Mouse (Mus musculus) left cerebral cortex, adult 18-20 months (tissue): ENCODE measurements around the gene Gse1. TPM values are rescaled to one million over a fixed set of nuclear protein-coding genes. Genes with fewer than 3 reads are reported as not detected.

Source experiments
- DNase-seq, 2 experiments: peaks; one replicate each; pipeline ENCODE4 v3.0.0; 2021 to 2022; ENCODE audit warnings: low spot score in 2 of 2, mixed read lengths in 1 of 2
- total RNA-seq, 2 experiments: library from RNA; stranded (reverse); gene quantifications; 2 replicates each; pipeline ENCODE4 v1.2.3; 2021

The Gse1 gene
- total RNA-seq, 2 experiments from 2014 or later, result 79.8 to 90.8 TPM

- no peak for DNase-seq
These were observed 244.0 kb downstream of the Gse1 start for GRCm38 (mm10) chr8:120472230-120472629.

DNA sequence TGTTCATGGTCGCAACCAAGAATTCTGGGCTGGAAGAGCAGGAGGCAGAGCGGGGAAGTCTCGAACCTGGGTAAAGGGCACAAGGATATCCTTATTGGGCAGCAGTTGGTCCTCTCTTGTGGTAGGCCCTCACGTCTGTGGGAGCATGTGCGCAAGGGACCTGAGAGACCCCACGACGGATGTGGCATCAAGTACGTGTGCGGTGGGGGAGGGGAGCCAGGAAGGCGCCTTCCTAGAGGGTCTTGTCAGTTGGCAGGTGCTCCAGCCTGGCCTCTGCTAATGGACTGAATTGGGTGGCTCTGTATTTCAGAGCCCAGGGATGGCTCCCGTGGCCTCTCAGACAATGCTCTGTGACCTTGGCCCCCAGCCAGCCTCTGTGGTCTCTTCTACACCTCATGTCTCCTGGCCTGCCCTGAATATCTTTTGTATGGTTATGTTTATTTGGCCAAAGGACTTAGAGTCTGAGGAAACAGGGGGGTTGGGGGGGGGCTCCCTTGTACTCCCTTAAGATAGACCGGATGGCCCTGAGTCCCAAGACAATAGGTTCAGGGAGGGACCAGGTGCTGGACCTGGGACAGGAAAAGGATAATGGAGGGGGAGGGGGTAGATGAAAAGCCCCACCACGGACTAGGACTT is 245.6 kb downstream of the Gse1 start:
- no peak for DNase-seq

- DNase-seq, result no peak
These were observed 246.4 kb downstream of the Gse1 start for GRCm38 (mm10) chr8:120474496-120475235.

DNA sequence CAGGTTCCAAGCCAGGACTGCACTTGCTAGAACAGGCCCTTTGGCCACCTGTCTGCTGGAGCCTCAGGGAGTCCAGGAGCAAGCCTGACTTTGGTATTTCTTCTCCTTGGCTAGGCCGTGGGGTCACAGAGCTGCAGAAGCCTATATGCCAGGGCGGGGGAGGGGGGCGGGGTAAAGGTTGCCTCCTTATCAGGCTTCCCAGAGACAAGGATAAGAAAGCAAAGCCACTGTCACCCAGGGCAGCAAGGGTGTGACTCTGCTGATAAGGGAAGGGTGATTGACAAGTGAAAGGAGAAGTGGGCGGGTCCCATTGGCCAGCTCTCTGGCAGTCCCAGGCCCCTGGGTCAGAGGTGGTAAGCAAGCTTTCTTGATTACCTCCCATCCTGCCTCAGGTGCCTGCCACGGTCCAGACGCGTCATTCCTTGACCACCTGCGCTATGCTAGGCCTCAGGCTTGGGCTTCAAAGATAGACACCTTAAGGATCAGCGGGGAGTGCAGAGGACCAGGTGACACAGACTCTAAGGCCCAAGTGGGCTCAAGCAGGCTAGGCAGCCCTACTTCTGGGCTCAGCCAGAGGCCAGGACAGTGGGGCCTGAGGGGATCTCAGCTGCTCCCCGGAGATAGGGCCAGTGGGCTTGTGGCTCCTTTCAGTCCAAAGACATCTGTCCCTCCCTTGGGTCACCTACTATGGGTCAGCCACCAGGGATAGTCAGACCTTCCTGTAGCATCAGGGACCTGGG is 247.4 kb downstream of the Gse1 start:
- no peak for DNase-seq

DNA sequence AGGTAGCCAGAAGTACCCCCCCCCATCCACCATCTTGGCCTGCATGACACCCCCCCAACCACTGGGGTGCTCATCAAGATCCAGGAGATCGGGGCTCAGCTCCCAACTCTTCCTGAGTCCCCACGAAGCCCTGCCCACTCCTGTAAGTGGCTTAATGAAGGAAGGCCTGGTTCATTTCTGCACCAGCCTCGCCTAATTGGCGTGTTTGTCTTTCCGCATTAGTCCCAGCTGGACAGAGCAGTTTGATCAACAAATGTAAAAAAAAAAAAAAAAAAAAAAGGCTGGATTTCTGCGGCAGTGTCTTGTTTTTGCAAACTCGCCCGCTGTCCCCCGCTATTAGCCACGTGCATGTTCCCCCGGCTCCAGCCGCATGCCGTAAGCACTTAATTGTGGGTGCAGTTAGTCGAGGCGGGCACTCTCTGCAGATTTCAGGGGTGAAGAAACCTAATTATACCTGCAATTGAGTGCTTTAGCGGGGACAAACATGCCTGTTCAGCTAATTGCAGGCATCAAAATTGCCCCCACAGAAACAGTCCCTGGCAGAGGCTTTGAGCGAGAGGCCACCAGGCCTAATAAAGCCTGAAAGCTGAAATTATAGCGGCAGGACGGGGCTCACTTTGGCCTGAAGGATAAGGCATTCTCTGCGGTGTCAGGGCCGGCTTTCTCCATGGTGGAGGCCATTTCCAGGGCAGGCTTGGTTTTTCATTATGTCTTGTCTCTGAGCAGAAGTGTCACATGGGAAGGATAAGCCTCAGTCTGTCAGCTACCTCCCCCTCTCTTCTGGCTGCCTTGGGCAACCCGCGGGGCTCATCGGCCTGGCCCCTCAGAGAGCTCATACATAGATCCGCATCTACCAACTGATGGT is 248.7 kb downstream of the Gse1 start:
- no peak for DNase-seq

DNA sequence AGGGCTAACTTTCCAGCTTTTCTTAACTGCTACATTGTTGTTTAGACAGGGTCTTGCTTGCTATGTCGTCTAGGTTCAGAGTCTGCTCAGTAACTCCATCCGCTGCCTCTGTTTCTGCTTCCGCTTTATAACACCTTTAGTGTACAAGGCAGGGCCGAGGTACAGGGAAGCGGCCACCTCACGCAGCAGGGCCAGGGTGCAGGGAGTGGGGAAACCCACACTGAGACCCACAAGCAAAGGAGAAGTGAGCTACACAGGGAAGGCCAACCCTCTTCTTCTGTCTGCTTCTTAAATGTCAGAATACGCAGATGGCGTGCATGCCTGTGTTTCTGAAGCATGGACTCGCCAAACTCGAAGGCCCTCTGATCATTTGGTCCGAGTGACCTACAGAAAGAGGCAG is 250.5 kb downstream of the Gse1 start:
- no peak for DNase-seq

DNA sequence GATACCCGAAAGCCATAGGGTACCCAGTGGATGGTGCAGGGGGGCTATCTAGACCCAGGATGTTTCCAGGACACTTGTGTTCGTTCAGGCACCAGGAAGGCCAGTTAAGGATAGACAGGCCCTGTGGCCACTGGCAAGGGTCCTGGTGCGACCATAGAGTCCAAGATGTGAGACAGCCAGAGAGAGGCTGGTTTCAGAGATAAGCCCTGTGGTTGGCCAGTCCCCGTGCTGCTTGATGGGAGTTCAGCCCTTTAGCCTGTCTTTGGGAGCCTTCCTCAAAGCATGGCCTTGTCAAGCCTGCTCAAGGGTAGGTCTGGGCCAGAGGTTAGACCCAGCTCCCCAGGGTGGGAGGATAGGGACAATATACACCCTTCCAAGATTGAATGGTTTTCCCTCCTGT is 251.4 kb downstream of the Gse1 start:
- DNase-seq, result no peak

DNA sequence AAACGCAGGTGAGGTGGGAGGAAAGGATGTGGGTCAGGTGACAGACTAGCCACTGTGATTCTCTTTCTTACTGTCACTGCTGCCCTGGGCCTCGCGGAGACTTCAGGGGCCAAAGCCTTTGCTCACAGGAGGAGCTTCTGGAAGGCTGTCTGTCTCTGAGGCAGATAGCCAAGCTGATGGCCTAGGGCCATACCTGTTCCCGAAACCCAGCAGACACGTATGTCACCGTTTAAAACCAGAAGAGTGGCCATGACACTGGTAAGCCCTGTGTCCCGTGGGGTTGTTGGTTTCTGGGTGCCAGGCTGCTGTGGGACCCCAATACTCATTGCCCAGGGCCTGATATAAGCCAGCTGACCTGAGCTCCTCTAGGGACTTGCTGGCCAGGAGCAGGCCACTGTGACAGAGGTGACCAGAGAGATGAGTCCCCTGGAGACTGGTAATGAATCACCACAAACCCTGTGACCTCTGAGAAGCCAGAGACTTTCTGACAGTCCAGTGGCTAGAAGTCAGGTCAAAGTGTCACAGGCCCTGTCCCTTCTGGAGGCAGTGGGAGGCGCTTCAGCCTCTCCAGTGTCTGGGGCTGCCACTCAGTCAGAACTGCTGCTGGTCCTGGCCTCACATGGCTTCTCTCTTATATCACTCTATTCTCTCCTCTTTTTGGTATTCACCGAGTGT is 253.9 kb downstream of the Gse1 start:
- no peak for DNase-seq

GRCm38 (mm10) chr8:120484460-120484859 is 256.2 kb downstream of the Gse1 start:
- peak; percentile 61 to 70 for DNase-seq

GRCm38 (mm10) chr8:120485116-120485515 is 256.9 kb downstream of the Gse1 start:
- DNase-seq, result no peak

GRCm38 (mm10) chr8:120485551-120486476 is 257.6 kb downstream of the Gse1 start:
- DNase-seq, result no peak

GRCm38 (mm10) chr8:120486477-120487376 is 258.5 kb downstream of the Gse1 start:
- peak; percentile 47 to 64 for DNase-seq

DNA sequence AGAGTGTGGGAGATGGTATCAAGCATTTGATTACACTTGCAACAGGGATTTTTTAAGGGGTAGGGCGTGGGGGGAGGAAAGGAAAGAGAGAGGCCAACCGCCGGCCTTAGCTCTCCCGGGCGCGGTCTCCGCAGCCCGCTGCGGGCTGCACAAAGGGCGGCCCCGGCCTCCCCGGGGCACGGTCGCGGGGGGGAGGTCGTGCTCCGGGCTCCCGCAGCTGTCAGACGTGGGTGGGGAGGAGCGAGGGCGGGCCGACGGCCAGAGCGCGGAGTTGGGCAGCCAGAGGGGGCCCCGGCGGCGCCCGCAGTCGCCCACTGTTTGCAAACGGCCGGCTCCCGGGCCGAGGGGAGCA is 259.1 kb downstream of the Gse1 start:
- no peak for DNase-seq

DNA sequence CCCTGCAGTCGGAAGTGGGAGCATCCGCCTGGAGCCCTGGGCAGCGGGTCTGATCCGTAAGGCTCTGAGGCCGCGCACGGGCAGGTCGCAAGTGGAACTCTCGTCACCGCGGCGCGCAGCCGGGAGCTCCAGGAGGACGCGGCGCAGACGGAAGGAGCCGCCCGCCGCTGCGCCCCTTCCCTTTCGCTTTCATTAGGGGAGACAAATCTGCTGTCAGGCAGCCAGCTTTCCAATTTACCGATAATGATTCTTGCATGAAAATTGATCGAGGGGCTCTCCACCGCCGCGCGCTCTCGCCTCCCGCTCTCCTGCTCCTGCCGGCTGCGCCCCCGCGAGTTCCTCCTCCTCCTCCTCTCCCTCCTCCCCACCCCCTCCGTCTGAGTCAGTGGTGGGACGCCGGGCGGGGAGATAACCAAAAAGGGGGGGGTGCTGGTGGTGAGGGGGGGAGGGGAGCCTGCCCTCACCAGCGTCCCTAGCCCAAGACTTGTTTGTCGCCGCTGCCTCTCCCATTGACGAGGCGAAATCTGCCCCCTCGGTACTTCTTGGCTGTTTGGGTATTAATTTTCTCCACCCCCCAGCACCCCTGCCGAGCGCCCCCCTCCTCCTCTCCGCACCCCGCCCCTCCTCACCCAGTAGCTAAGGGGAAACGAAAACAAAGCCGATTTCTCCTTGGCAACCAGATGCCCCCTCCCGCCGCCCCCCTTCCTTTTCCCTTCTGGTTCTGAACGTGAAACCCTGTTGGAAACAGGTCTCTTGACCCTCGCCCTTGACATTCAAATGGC is 259.7 kb downstream of the Gse1 start:
- peak; percentile 67 to 71 for DNase-seq

GRCm38 (mm10) chr8:120488636-120489131 is 260.4 kb downstream of the Gse1 start:
- peak in 1 of 2 experiments; percentile 31 for DNase-seq

DNA sequence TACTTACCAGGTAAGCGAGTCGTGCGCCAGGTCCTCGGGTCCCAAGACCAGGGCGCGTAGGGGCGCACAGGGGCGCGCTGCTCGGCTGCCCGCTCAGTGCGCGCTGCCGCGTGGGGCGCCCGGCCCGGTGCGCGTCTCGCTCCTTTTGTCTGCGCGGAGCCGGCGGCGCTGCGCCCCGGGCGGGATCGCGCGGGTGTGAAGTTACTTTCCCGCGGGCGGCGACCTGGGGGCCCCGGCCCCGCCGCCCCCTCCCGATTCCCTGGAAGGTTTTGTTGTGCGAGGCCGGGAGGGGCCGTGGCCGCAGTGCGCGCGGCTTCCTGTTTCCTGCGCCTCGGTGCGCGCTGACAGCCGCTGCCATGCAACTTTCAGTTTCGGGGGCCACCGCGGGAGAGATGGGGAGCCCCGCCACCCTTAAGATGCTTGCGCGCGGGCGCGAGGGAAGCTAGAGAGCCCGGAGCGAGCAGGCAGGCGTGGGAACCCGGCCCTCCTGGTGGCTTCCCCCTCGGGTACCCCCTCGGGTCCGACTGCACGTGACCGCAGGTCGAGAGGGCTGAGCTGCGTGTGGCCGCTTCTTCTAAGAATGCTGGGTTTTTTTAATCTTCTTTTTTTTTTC is 261.0 kb downstream of the Gse1 start:
- DNase-seq, result peak in 1 of 2 experiments; percentile 52

DNA sequence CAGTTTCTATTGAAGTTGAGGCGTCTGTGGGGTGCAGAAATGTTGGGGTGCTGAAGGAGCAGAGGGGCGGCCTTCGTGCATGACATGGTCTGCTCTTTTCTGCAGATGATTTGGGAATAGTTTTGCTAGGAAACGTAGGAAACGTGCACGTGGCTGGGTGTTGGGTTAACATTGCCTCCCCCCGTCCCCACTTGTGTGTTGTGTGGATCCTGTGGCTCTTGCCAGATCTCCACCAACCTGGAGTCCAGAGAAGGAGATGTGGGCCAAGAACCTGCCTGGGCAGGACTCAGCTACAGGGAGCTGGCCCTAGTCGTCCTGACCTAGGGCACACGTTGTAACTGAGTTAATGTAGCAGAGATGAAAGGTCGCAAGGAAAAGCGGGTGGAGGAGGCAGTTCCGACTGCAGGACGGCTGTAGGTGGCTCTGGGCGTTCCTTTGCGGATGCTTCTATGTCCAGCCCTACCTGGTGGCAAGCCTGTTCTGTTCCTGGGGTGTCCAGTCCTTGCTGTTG is 261.6 kb downstream of the Gse1 start:
- no peak for DNase-seq
